Mouse (Mus musculus): ENCODE data around the gene Cntln. TPM values are rescaled to one million over a fixed set of nuclear protein-coding genes. Genes with fewer than 3 reads are reported as not detected.

Cntln gene
- 4.5 and 5.2 TPM in 2 replicates for polyA plus RNA-seq (2015; fragmentation: Nextera tagmentation; extraction: Ambion mirVana)

DNA sequence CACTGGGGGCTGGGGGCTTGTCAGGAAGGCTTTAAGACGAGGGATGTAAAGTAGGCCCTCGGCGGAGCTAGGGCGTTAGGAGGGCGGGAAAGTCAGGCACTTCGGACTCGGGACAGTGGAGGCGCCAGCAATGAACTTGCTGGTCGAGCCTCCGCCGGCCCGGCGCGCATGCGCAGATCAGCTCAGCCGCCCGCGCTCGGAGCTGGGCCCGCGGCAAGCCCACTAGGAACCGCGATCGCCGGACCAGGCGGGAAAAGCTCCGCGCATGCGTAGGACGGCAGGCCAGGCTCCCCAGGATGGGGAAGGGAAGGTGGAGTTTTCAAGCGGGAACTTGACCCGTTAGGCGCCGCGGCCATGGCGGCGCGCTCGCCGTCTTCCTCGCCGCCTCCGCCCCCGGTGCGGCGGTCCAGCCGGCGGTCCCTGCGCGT is at the start of gene Cntln:
TSS of gene Cntln (plus strand) at position 199 of the 428 bp plus-strand sequence.
- Histone ChIP-seq H3K4me3 (ENCODE audit: low read length) (peak within 1 kb of the TSS; percentile 65), H3K27ac (ENCODE audit: low read length) (peak within 1 kb of the TSS; percentile 90), H3K4me1 (ENCODE audit: control insufficient read depth, insufficient read depth, low read length) (no peaks in the 10 kb centered on the region; the same call in 1 of the 2 replicates), H3K9ac (ENCODE audit: low read depth, low read length) (peak within 1 kb of the TSS; percentile 88), H3K9me3 (ENCODE audit: control insufficient read depth, low read length) (0 out of 2 replicates have a peak, but pooled peaks cover 4% of the 10 kb centered on the region), H3K4me2 (ENCODE audit: low read depth, low read length) (peak within 1 kb of the TSS; percentile 90), H3K36me3 (ENCODE audit: control insufficient read depth, insufficient read depth, low read length) (no peaks in the 10 kb centered on the region), H3K27me3 (replicated peaks; ENCODE audit: control insufficient read depth, insufficient read depth, low read length) (no peaks in the 10 kb centered on the region)
- under 1% methylated on average over 50 of the region's 50 CpGs for WGBS
- peak; percentile 98 for ATAC-seq

DNA sequence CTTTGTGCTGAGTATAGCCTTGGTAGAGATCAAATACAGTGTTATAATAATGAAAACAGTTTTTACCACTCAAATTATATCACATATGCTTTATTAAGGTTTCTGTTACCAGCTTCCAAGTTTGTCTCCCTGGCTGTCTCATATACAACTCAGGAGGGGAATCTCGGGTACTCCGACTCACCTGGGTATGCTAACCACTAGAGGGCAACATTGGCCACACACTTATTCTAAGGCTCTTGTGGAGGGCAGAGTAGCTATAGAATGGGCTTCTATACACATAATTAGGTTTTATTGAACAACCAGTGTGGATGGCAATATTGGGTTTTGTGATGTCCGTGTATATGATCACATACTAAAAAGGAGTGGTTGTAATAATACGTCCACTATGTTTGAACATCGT is 47.1 kb upstream of the Cntln start:
- H3K27ac ChIP-seq (ENCODE audit: low read length), result no peak overlapping the region
- no peak overlapping the region for H3K4me3 ChIP-seq (ENCODE audit: low read length)
- H3K4me2 ChIP-seq (ENCODE audit: low read depth, low read length), result no peak overlapping the region
- H3K9ac ChIP-seq (ENCODE audit: low read depth, low read length), result no peak overlapping the region
- H3K36me3 ChIP-seq (ENCODE audit: control insufficient read depth, insufficient read depth, low read length), result no peaks in the 10 kb centered on the region
- ATAC-seq, result no peak
- 43% methylated on average over 5 of the region's 5 CpGs for WGBS
- H3K27me3 ChIP-seq (replicated peaks; ENCODE audit: control insufficient read depth, insufficient read depth, low read length), result no peaks in the 10 kb centered on the region
- H3K4me1 ChIP-seq (ENCODE audit: control insufficient read depth, insufficient read depth, low read length), result no peaks in the 10 kb centered on the region
- no peaks in the 10 kb centered on the region for H3K9me3 ChIP-seq (ENCODE audit: control insufficient read depth, low read length)

DNA sequence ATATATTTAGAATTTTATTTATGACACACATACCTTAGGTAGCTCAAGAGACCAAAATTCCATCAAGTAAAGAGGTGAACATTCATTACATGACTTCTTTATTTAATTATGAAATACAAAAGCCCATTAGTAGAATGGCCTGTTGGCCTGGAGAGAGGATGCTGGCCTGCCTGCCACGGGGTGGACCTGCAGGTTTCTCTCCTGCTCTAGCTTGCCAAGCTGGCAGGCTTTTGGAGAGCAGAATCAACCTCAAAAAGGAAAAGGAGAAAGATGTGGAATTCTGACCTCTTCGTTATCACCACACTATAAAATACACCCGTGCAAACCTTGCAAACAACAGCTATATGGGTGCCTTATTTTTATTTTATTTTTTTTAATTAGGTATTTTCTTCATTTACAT is 45.6 kb upstream of the Cntln start:
- Histone ChIP-seq H3K27ac (ENCODE audit: low read length) (no peak overlapping the region), H3K4me3 (ENCODE audit: low read length) (no peak overlapping the region), H3K4me2 (ENCODE audit: low read depth, low read length) (no peak overlapping the region), H3K9ac (ENCODE audit: low read depth, low read length) (no peak overlapping the region), H3K4me1 (ENCODE audit: control insufficient read depth, insufficient read depth, low read length) (no peaks in the 10 kb centered on the region), H3K9me3 (ENCODE audit: control insufficient read depth, low read length) (no peaks in the 10 kb centered on the region), H3K27me3 (replicated peaks; ENCODE audit: control insufficient read depth, insufficient read depth, low read length) (no peaks in the 10 kb centered on the region), H3K36me3 (ENCODE audit: control insufficient read depth, insufficient read depth, low read length) (no peaks in the 10 kb centered on the region)
- no peak for ATAC-seq
- WGBS, result 83% methylated on average over 3 of the region's 3 CpGs

DNA sequence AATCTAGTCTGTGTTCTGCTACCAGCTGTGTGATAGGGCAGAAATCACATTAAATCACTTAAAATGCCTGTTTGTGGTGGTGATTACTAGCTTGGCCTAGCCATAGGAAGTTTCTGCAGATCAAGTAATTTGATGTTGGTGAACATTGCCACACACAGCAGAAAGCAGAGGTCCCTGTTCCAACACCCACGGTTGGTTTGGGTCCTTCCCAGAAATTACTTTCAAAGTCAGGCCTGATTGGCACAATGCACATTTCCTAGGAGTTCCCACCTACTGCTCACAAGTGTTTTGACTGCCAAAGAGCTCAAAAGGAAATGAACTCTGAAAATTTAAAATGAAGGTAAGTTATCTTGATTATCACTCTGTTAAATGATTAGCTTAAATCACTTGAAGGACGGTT is 44.6 kb upstream of the Cntln start:
- Histone ChIP-seq H3K27ac (ENCODE audit: low read length) (no peak overlapping the region), H3K36me3 (ENCODE audit: control insufficient read depth, insufficient read depth, low read length) (no peaks in the 10 kb centered on the region), H3K4me2 (ENCODE audit: low read depth, low read length) (no peak overlapping the region), H3K9ac (ENCODE audit: low read depth, low read length) (no peak overlapping the region), H3K27me3 (replicated peaks; ENCODE audit: control insufficient read depth, insufficient read depth, low read length) (no peaks in the 10 kb centered on the region), H3K4me1 (ENCODE audit: control insufficient read depth, insufficient read depth, low read length) (no peaks in the 10 kb centered on the region), H3K9me3 (ENCODE audit: control insufficient read depth, low read length) (no peaks in the 10 kb centered on the region), H3K4me3 (ENCODE audit: low read length) (no peak overlapping the region)
- no peak for ATAC-seq
- WGBS, result 81% methylated on average over 2 of the region's 2 CpGs

DNA sequence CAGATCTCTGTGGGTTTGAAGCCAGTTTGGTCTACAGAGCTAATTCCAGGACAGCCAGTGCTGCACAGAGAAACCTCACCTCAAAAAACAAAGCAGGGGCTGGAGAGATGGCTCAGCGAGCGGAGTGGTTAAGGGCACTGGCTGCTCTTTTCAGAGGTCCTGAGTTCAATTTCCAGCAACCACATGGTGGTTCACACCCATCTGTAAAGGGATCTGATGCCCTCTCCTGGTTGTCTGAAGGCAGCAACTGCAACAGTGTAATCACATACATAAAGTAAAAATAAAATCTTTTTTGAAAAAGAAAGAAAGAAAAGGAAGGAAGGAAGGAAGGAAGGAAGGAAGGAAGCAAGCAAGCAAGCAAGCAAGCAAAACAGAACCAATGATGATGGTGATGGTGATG is 26.5 kb upstream of the Cntln start:
- 75% methylated on average over 2 of the region's 2 CpGs for WGBS
- no peak for ATAC-seq
- H3K9ac ChIP-seq (ENCODE audit: low read depth, low read length), result no peak overlapping the region
- H3K27me3 ChIP-seq (replicated peaks; ENCODE audit: control insufficient read depth, insufficient read depth, low read length), result no peaks in the 10 kb centered on the region
- H3K36me3 ChIP-seq (ENCODE audit: control insufficient read depth, insufficient read depth, low read length), result no peaks in the 10 kb centered on the region
- H3K4me1 ChIP-seq (ENCODE audit: control insufficient read depth, insufficient read depth, low read length), result no peaks in the 10 kb centered on the region
- H3K9me3 ChIP-seq (ENCODE audit: control insufficient read depth, low read length), result no peaks in the 10 kb centered on the region
- no peak overlapping the region for H3K4me2 ChIP-seq (ENCODE audit: low read depth, low read length)
- H3K27ac ChIP-seq (ENCODE audit: low read length), result no peak overlapping the region
- H3K4me3 ChIP-seq (ENCODE audit: low read length), result no peak overlapping the region

DNA sequence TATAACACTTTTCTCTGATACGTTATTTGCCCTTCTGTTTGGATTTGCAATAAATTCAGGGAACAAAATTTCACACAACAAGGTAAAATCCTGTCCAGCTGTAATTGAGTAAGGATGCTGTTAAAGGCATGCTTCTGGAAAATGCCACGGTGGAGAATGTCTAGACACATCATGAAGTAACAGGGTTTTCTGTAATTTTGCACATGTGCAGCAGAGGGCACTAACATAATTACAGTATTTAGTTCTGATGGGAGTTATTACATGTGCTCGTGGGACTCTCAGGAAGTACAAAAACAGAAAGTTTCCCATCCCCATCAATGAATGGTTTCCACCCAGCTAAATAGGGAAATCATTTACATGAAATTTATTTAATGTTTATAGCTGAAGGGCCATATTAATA is 7.8 kb upstream of the Cntln start:
- H3K9me3 ChIP-seq (ENCODE audit: control insufficient read depth, low read length), result no peaks in the 10 kb centered on the region
- H3K4me3 ChIP-seq (ENCODE audit: low read length), result no peak overlapping the region
- H3K27me3 ChIP-seq (replicated peaks; ENCODE audit: control insufficient read depth, insufficient read depth, low read length), result no peaks in the 10 kb centered on the region
- ATAC-seq, result no peak
- WGBS, result 21% methylated on average over 3 of the region's 3 CpGs
- H3K27ac ChIP-seq (ENCODE audit: low read length), result no peak overlapping the region
- H3K4me2 ChIP-seq (ENCODE audit: low read depth, low read length), result no peak overlapping the region
- H3K9ac ChIP-seq (ENCODE audit: low read depth, low read length), result no peak overlapping the region
- H3K4me1 ChIP-seq (ENCODE audit: control insufficient read depth, insufficient read depth, low read length), result no peaks in the 10 kb centered on the region
- no peaks in the 10 kb centered on the region for H3K36me3 ChIP-seq (ENCODE audit: control insufficient read depth, insufficient read depth, low read length)

DNA sequence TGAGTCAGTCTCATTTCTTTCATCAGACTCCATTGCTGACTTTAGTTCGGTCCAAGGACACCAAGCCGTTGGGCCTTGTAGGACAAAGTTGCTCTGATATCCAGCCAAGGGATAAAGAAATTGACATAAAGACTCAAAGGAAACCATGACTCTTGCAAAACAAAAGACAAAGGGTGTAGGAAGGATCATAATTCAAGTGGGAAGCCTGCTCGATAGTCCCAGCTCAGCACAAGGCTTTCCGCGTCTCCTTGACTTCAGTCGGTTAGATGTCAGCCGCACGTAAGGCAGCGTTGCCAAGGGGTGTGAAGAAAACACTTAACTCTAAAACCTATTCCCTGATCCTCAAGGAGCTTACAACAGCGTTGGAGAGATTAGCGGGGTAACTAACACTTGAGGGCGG is 463 bp upstream of the Cntln start:
- H3K27ac ChIP-seq (ENCODE audit: low read length), result peak overlapping the region; percentile 23; the same call in 1 of the 2 replicates
- 0 out of 2 replicates have a peak, but pooled peaks cover 4% of the 10 kb centered on the region for H3K9me3 ChIP-seq (ENCODE audit: control insufficient read depth, low read length)
- peak overlapping the region; percentile 88 for H3K9ac ChIP-seq (ENCODE audit: low read depth, low read length)
- ATAC-seq, result no peak
- WGBS, result 69% methylated on average over 12 of the region's 12 CpGs
- H3K4me2 ChIP-seq (ENCODE audit: low read depth, low read length), result peak overlapping the region; percentile 90
- H3K4me1 ChIP-seq (ENCODE audit: control insufficient read depth, insufficient read depth, low read length), result no peaks in the 10 kb centered on the region; the same call in 1 of the 2 replicates
- H3K36me3 ChIP-seq (ENCODE audit: control insufficient read depth, insufficient read depth, low read length), result no peaks in the 10 kb centered on the region
- no peaks in the 10 kb centered on the region for H3K27me3 ChIP-seq (replicated peaks; ENCODE audit: control insufficient read depth, insufficient read depth, low read length)
- H3K4me3 ChIP-seq (ENCODE audit: low read length), result peak overlapping the region; percentile 65

DNA sequence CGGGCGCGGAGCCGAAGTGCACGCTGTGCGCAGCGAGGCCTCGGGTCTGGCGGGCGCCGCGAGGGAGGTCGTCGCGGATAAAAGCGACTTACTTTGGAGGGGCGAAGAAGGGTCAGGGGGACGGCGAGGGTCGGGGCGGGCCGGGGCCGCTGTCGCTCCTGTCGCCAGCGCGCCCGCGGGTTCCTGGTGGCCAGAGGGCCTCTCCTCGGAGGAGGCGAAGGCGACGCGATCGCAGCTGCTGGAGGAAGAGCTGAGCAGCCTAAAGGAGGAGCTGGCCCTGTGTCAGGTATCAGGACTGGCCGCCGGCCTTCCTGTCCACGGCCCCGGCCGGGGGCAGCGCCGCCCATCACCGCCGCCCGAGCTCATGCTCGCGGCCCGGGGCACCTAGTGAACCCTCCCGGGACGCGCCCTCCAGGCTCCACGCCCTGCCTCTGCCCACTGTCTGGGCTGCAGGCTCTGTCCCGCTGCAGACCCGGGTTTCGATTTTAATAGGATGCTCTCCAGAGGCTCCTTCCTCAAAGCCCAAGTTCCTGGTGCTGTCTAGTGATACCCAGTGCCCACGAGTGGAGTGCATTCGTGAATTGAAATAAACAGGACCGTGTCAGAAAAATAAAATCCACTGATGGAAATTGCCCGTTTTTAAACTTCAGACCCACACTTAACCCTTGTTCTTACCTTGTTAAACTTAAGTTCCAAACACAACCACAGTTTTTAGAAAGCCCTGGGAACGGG is 596 bp downstream of the Cntln start:
- Histone ChIP-seq H3K27me3 (replicated peaks; ENCODE audit: control insufficient read depth, insufficient read depth, low read length) (no peaks in the 10 kb centered on the region), H3K9ac (ENCODE audit: low read depth, low read length) (peak overlapping the region; percentile 88), H3K4me2 (ENCODE audit: low read depth, low read length) (peak overlapping the region; percentile 90), H3K9me3 (ENCODE audit: control insufficient read depth, low read length) (0 out of 2 replicates have a peak, but pooled peaks cover 4% of the 10 kb centered on the region), H3K36me3 (ENCODE audit: control insufficient read depth, insufficient read depth, low read length) (no peaks in the 10 kb centered on the region), H3K4me3 (ENCODE audit: low read length) (peak overlapping the region; percentile 65), H3K4me1 (ENCODE audit: control insufficient read depth, insufficient read depth, low read length) (no peaks in the 10 kb centered on the region; the same call in 1 of the 2 replicates), H3K27ac (ENCODE audit: low read length) (peak overlapping the region; percentile 90)
- 2% methylated on average over 60 of the region's 60 CpGs for WGBS
- peak; percentile 83 for ATAC-seq

DNA sequence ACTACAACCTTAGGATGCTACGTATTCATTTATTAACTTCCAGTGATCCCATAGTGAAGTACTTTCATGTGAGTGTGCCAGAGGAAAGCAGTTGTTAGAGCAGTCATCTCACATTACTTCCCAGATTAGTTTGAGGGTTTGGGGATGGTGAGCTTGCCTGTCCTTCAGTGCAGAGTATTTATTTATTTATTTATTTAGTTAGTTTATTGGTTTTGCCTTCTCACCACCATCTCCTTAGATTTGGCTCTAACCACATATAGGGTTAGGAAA is 1.1 kb downstream of the Cntln start:
- Histone ChIP-seq H3K27ac (ENCODE audit: low read length) (no peak overlapping the region; the same call in 1 of the 2 replicates), H3K4me2 (ENCODE audit: low read depth, low read length) (peak overlapping the region; percentile 90), H3K4me3 (ENCODE audit: low read length) (peak overlapping the region; percentile 65), H3K4me1 (ENCODE audit: control insufficient read depth, insufficient read depth, low read length) (no peaks in the 10 kb centered on the region; the same call in 1 of the 2 replicates), H3K27me3 (replicated peaks; ENCODE audit: control insufficient read depth, insufficient read depth, low read length) (no peaks in the 10 kb centered on the region), H3K9ac (ENCODE audit: low read depth, low read length) (peak overlapping the region; percentile 88; the same call in 1 of the 2 replicates), H3K36me3 (ENCODE audit: control insufficient read depth, insufficient read depth, low read length) (no peaks in the 10 kb centered on the region), H3K9me3 (ENCODE audit: control insufficient read depth, low read length) (0 out of 2 replicates have a peak, but pooled peaks cover 4% of the 10 kb centered on the region)
- no peak for ATAC-seq
- 39% methylated on average over 1 of the region's 1 CpGs for WGBS

Measured in intestine, embryonic 16.5 days (tissue).